Mouse (Mus musculus) embryonic stem cell, embryonic (primary cell): Measurements from ENCODE around the gene Prss53.

ENCODE experiments used
- CTCF ChIA-PET, 4 experiments: fragments of 300-600 bp in 2 of 4; fragments of 350-600 bp in 2 of 4; sonication (Branson Sonifier 250); formaldehyde crosslinking; loops; one replicate each; lab custom pipeline; 2022; ENCODE audit warnings: inconsistent platforms in 2 of 4; lab: Charles Lee
- POLR2A ChIA-PET, 4 experiments: fragments of 300-600 bp in 2 of 4; fragments of 350-600 bp in 2 of 4; sonication (Branson Sonifier 250); formaldehyde crosslinking; loops; one replicate each; lab custom pipeline; 2022; ENCODE audit warnings: antibody characterized with exemption in 4 of 4, inconsistent platforms in 1 of 4; lab: Charles Lee

The Prss53 gene

DNA sequence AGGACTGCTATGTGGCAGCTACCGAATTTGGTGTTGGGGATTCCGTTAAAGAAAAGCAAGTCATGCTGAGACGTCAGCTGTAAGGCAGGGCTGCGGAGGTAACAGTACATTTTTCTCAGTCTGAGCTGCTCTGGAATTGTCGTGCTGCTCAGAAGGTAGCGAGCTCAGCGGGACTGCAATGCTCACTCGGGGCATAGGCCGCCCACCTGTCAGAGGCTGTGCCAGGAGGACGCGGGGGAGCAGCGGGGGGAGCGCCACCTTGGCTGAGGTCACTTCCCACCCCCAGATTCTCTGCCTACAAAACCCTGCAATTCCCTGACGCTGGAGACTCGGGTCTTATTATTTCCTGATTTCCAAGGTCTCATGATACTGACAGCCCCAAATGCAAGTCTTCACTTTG lies 49.9 kb downstream of the Prss53 start:
- CTCF ChIA-PET = interaction anchor here in 3 of 4 experiments (0.6 to 2.2 kb wide), 16 partner anchors 10 to 253 kb away, joined by 3 to 14 read pairs (median 4); partner anchors contain the start of genes Ccdc189 (in 1 of the 3), Hsd3b7 (in 1 of the 3), Rnf40 (in 1 of the 3) and Zfp646 (in 1 of the 3)
- POLR2A ChIA-PET = interaction anchor here in 3 of 4 experiments (0.5 to 3.5 kb wide), 70 partner anchors 8 to 495 kb away, joined by 3 to 16 read pairs (median 4); partner anchors contain the start of genes Zfp646 (in 3 of the 3), Fus (in 2 of the 3), Kat8 (in 2 of the 3) and Setd1a (in 2 of the 3)

DNA sequence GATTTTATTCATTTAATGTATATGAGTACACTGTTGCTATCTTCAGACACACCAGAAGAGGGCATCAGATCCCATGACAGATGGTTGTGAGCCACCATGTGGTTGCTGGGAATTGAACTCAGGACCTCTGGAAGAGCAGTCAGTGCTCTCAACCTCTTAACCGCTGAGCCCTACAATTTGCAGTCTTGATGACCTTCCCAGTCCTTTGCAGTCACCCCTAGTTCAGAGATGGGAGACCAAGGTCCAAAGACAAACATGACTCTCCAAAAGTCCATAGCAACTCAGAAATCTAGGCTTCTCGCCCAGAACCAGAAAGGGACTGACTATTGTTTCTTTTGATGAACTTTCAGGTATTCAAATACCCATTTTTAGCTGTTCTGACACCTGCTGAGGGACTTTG lies 50.7 kb downstream of the Prss53 start:
- POLR2A ChIA-PET = interaction anchor here in 3 of 4 experiments (0.6 to 3.5 kb wide), 28 partner anchors 9 to 273 kb away, joined by 3 to 16 read pairs (median 6); partner anchors contain the start of genes Fus (in 2 of the 3), Zfp646 (in 2 of the 3), Zfp668 (in 2 of the 3) and Ctf1 (in 1 of the 3)
- CTCF ChIA-PET = interaction anchor here in 3 of 4 experiments (0.6 to 2.2 kb wide), 7 partner anchors 9 to 1008 kb away, joined by 3 to 13 read pairs (median 4); partner anchors contain the start of gene Hsd3b7 (in 1 of the 3)

DNA sequence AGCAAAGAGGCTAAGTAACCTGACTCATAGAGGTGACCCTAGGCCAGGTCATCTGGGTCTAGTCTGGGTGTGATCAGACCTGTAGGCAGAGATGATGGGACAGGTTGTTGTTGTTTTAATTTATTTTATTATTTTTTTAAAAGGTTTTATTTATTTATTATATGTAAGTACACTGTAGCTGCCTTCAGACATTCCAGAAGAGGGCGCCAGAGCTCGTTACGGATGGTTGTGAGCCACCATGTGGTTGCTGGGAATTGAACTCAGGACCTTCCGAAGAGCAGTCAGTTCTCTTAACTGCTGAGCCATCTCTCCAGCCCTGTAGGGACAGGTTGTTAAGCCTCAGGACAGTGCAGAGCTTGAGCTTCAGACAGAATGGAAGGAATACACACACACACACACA lies 52.9 kb downstream of the Prss53 start:
- ChIA-PET CTCF (interaction anchor here (0.6 to 1.5 kb wide), 7 partner anchors 11 to 181 kb away, joined by 3 to 8 read pairs (median 3); no protein-coding TSS in a partner anchor), POLR2A (interaction anchor here in 3 of 4 experiments (0.6 to 2.2 kb wide), 11 partner anchors 8 to 54 kb away, joined by 3 to 5 read pairs (median 4); no protein-coding TSS in a partner anchor)

DNA sequence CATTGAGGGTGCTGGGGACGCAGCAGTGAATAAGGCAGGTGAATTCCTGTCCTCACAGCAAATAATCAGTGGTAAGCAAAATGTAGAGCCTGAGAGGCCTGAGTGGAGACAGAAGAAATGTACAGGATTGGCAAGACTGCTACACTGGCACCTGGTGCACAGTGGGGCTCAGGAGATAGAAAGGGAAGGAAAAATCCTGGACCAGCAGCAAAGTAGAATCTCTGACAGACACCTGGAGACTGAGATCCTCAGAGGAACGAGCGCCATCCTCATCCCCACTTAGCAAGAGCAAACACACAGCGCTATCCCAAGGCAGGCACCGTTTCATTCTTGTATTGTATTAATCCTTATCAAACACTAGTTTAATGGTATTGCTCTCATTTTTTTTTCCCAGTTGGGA lies 53.3 kb downstream of the Prss53 start:
- ChIA-PET CTCF (interaction anchor here (0.6 to 1.5 kb wide), 7 partner anchors 12 to 180 kb away, joined by 3 to 21 read pairs (median 3); no protein-coding TSS in a partner anchor), POLR2A (interaction anchor here in 2 of 4 experiments (0.6 to 2.2 kb wide), 11 partner anchors 9 to 49 kb away, joined by 3 to 5 read pairs (median 4); no protein-coding TSS in a partner anchor)
